Mouse (Mus musculus) heart, postnatal 0 days (tissue): ENCODE results near the gene Phf21a.

Experiments used
- CTCF ChIP-seq: IDR thresholded peaks from 2 replicates; pipeline ENCODE4 v1.5.1; 2016; ENCODE audit warnings: antibody characterized with exemption, control low read depth, low read depth
- EP300 ChIP-seq: IDR thresholded peaks from 2 replicates; pipeline ENCODE4 v1.6.1; 2016; ENCODE audit warnings: antibody characterized with exemption, low read depth

DNA sequence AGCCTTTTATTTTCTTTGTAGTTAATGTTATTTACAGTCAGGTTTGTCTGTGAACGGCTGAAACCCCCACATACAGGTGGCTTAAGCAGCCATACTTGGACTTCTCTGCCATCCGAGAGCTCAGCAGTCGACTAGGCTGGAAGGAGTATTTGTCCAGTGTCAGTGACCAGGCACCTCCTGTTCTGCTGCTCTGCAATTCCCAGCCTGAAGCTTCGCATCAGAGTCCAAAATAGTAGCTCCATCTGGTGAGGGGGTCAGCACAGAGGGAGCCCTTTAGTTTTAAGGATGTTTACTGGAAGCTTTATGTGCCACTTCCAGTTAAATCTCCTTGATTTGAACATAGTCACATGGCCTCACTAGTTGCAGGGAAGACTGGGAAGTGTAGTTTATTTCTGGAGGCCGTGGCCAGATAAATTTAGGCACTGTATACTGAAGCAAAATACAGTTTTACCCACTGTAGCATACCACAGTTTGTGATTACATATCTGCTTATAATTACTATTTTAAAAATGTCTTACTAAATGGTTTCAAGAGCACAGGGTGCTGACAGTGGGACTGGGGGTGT lies 141.9 kb downstream of the Phf21a start:
- TF ChIP-seq CTCF: no peak
- TF ChIP-seq EP300: no peak
